Mouse (Mus musculus) lung, embryonic 14.5 days (tissue): ENCODE measurements at regions not wholly inside any gene's neighbourhood (a gene's known extent, or its start where the extent isn't known, plus 50 kb on each side); places are given as distances from the start of the nearest gene placed in this dataset.

Experiments used
- ATAC-seq: fragments of 200-750 bp; cut with Nextera tagmentation; 2 replicates; pipeline ENCODE4 v1.8.0; 2017; ENCODE audit warnings: mild to moderate bottlenecking, moderate TSS enrichment, moderate library complexity; ENCODE audit not compliant: insufficient read depth
- DNase-seq: peaks from one replicate; pipeline ENCODE4 v3.0.0-alpha.2; 2015
- H3K27ac ChIP-seq: fragments of 300-500 bp; sonication (generic); 2 replicates; pipeline ENCODE4 v1.5.1; 2014; ENCODE audit warnings: low read depth, mild to moderate bottlenecking, moderate library complexity
- H3K27me3 ChIP-seq: fragments of 300-500 bp; sonication (generic); 2 replicates; pipeline ENCODE4 v1.6.1; 2014; ENCODE audit warnings: low read length, control low read depth; ENCODE audit not compliant: insufficient read depth
- H3K36me3 ChIP-seq: fragments of 300-500 bp; sonication (generic); 2 replicates; pipeline ENCODE4 v1.6.1; 2014; ENCODE audit warnings: control low read depth; ENCODE audit not compliant: insufficient read depth
- H3K4me1 ChIP-seq: fragments of 300-500 bp; sonication (generic); 2 replicates; pipeline ENCODE4 v1.6.1; 2014; ENCODE audit warnings: antibody characterized with exemption, control low read depth; ENCODE audit not compliant: insufficient read depth
- H3K4me2 ChIP-seq: fragments of 300-500 bp; sonication (generic); 2 replicates; pipeline ENCODE4 v1.6.1; 2014; ENCODE audit warnings: mild to moderate bottlenecking
- H3K4me3 ChIP-seq: fragments of 300-500 bp; sonication (generic); 2 replicates; pipeline ENCODE4 v1.5.1; 2014; ENCODE audit warnings: low read depth, low read length
- H3K9ac ChIP-seq: fragments of 300-500 bp; sonication (generic); 2 replicates; pipeline ENCODE4 v1.6.1; 2014
- H3K9me3 ChIP-seq: fragments of 300-500 bp; sonication (generic); 2 replicates; pipeline ENCODE4 v1.6.1; 2016; ENCODE audit warnings: low read depth, low read length, control low read depth
- CTCF ChIP-seq: IDR thresholded peaks from 2 replicates; pipeline ENCODE4 v1.5.1; 2016; ENCODE audit warnings: antibody characterized with exemption, low read depth
- WGBS: fragments of 180-500 bp; shearing (Covaris S2); extraction: QIAGEN DNeasy Blood & Tissue Kit; methylation state at CpG from one replicate; pipeline ENCODE4 v1.1.7; 2014; 5-methylcytosine and 5-hydroxymethylcytosine counted together

DNA sequence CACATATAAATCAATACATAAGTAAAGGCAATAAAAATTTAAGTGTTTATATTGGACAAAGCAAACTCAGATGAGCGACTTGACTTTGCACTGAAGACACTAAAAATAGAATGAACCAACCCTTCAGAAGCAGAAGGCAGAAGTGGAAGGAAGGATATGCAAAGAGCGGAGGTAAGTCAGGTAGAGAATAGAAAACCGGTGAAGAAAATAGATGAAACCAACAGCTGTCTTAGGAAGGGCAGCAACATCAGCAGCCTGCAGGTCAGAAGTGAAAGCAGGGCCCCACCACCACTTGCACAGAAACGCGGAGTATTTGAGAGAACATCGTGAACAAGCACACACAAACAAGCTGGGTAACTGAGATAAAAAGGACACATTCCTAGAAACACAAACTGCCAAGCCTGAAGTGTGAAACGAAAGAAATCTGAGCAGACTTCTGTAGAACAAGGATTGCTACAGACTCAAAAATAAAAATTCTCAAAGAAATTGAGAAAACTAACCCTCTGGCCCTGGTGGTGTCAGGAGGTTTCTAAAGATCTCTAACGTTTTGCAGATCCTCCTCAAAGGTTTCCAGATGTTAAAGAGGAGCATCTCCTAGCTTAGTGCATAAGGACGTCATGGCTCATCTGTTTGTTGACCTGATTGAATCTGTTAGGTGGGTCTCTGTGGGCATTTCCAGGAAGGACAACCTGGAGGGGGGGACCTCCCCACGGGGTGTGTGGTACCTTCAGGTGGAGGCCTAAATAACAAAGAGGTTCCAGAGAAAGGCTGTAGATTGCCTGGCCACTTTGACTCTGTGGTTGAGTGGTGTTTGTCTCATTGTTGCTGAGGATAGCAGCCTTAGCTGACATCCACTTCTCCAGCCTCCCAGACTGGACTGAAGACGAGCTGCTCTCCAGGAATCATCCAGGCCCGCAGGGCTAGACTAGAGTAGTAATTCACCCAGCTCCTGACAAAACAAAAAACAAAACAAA, 252.0 kb downstream of the Rplp1 start:
- Histone ChIP-seq H3K4me2 (no peak overlapping the region), H3K4me3 (no peak overlapping the region), H3K27ac (no peak overlapping the region), H3K9me3 (no peaks in the 10 kb centered on the region), H3K36me3 (no peaks in the 10 kb centered on the region), H3K27me3 (no peaks in the 10 kb centered on the region), H3K9ac (no peak overlapping the region), H3K4me1 (no peaks in the 10 kb centered on the region)
- 50% methylated on average over 12 of the region's 12 CpGs for WGBS
- TF ChIP-seq CTCF: no peak
- ATAC-seq (no peak), DNase-seq (peak; percentile 8)

DNA sequence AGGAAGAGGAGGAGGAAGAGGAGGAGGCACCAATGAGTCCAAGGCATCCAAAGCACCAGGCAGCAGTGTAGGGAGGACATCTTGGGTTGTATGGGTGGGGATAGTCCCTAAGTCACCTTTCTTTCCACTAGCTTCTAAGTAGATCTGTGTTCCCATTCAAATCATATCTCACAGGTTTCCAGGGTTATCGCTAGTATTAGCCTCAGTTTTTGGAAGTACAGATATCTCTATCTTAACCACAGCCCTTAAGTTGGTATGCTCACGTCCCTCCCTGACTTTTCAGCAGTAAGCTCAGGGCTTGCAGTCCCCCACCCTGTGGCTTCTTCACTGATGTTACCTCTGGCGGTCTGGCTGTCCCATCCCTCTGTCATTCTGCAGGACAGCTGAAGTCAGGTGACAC, 254.2 kb downstream of the Rplp1 start:
- no peak overlapping the region for H3K4me3 ChIP-seq
- H3K27me3 ChIP-seq: no peaks in the 10 kb centered on the region
- no peak overlapping the region for H3K4me2 ChIP-seq
- DNase-seq (no peak), ATAC-seq (no peak)
- H3K9ac ChIP-seq: no peak overlapping the region
- no peaks in the 10 kb centered on the region for H3K36me3 ChIP-seq
- H3K27ac ChIP-seq: no peak overlapping the region
- 75% methylated on average over 3 of the region's 3 CpGs for WGBS
- TF ChIP-seq CTCF: no peak
- no peaks in the 10 kb centered on the region for H3K9me3 ChIP-seq
- peaks cover 4% of the 10 kb centered on the region; the same call in 1 of the 2 replicates for H3K4me1 ChIP-seq

GRCm38 (mm10) chr9:61657996-61658395, 256.3 kb downstream of the Rplp1 start:
- H3K9ac ChIP-seq: no peak overlapping the region
- WGBS: 80% methylated on average over 8 of the region's 8 CpGs

DNA sequence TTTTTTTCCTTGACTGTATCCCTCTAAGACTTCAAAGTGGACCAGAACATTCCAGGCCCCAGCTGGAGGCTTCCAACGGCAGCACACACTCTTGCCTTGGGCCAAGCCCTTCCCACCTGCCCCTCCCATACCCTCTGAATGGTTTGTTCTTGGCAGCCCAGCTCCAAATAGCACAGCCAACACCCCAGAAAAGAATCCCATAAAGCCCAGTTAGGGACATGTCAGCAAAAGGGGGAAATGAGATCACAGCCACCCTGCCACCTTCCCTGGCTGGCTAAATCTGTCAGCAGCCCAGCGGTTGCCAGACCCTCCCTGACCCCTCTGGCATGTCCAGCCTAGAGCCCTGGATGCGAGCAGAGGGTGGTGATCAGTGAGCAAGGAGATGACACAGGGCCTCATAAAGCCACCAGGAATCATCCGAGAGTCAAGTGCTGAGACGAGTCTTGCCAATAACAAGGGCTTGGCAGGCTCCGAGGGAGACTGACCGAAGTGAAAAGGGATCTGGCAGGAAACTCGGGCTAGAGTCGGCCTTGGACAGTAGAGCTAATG, 258.8 kb downstream of the Rplp1 start:
- Histone ChIP-seq H3K4me2 (no peak overlapping the region), H3K27ac (no peak overlapping the region), H3K4me1 (peaks cover 4% of the 10 kb centered on the region; the same call in 1 of the 2 replicates), H3K9me3 (no peaks in the 10 kb centered on the region), H3K4me3 (no peak overlapping the region), H3K36me3 (no peaks in the 10 kb centered on the region), H3K9ac (no peak overlapping the region), H3K27me3 (no peaks in the 10 kb centered on the region)
- ATAC-seq (peak; percentile 84), DNase-seq (peak; percentile 62)
- WGBS: 41% methylated on average over 9 of the region's 9 CpGs
- TF ChIP-seq CTCF: no peak

More at GRCm38 (mm10) chr9:61657996-61658395, 256.3 kb downstream of the Rplp1 start:
- no peaks in the 10 kb centered on the region for H3K9me3 ChIP-seq
- no peaks in the 10 kb centered on the region for H3K36me3 ChIP-seq
- H3K4me1 ChIP-seq: peaks cover 4% of the 10 kb centered on the region; the same call in 1 of the 2 replicates
- ATAC-seq (no peak), DNase-seq (no peak)
- no peak overlapping the region for H3K4me3 ChIP-seq
- no peaks in the 10 kb centered on the region for H3K27me3 ChIP-seq
- no peak for TF ChIP-seq CTCF
- H3K27ac ChIP-seq: no peak overlapping the region
- H3K4me2 ChIP-seq: no peak overlapping the region

DNA sequence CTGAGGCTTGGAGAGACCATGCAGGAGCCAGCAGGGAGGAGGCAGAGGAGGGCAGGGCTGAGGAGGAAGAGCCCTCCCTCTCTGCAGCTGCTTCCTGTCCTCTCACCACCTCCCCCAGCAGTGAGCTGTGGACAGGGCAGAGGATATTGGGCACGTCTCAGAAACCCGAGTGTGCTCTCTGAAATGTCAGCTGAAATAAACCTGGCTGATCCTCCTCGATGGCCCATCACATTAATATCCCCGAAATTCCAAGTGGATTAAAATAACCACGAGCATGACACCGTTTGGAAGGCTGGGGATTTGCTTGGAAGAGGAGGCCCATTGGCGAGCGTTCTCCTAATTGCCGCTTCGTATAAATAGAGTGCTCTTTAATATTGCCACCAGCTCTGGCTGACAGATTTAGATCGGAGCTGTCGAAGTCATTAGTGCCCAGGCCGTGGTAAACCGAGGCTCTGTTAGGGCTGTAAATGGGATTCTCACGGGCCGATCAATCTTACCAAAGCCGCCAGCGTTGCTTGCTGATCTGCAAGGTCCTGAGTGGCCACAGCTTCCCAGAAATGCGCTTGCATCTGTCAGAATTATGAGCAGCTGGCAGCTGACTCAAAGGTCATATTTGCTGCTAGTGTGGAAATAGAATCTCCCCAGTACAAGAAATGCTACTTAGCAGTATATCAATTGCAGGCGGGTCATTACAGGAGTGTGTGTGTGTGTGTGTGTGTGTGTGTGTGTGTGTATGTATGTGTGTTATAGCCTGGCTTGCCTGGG, 268.5 kb downstream of the Rplp1 start:
- H3K9me3 ChIP-seq: no peaks in the 10 kb centered on the region
- peak overlapping the region; percentile 45 for H3K4me2 ChIP-seq
- no peaks in the 10 kb centered on the region for H3K27me3 ChIP-seq
- H3K9ac ChIP-seq: 0 out of 2 replicates have a peak overlapping the region, but pooled peaks have one; percentile 15
- H3K36me3 ChIP-seq: no peaks in the 10 kb centered on the region
- ATAC-seq (peak; percentile 73; the same call in 1 of the 2 replicates), DNase-seq (peak; percentile 72)
- no peak overlapping the region for H3K4me3 ChIP-seq
- TF ChIP-seq CTCF: no peak
- H3K27ac ChIP-seq: no peak overlapping the region; the same call in 1 of the 2 replicates
- 36% methylated on average over 20 of the region's 20 CpGs for WGBS
- H3K4me1 ChIP-seq: peaks cover 3% of the 10 kb centered on the region; the same call in 1 of the 2 replicates

GRCm38 (mm10) chr9:61640739-61641138, 268.6 kb downstream of the Tle3 start:
- H3K9ac ChIP-seq: no peak overlapping the region
- no peak overlapping the region for H3K4me3 ChIP-seq
- no peaks in the 10 kb centered on the region for H3K36me3 ChIP-seq
- 84% methylated on average over 3 of the region's 3 CpGs for WGBS
- H3K4me1 ChIP-seq: peaks cover 3% of the 10 kb centered on the region; the same call in 1 of the 2 replicates
- H3K27ac ChIP-seq: no peak overlapping the region
- no peak for DNase-seq
- TF ChIP-seq CTCF: no peak
- H3K4me2 ChIP-seq: no peak overlapping the region
- ATAC-seq: no peak
- H3K27me3 ChIP-seq: no peaks in the 10 kb centered on the region
- H3K9me3 ChIP-seq: no peaks in the 10 kb centered on the region

GRCm38 (mm10) chr9:61638908-61639307, 266.7 kb downstream of the Tle3 start:
- H3K9me3 ChIP-seq: no peaks in the 10 kb centered on the region
- no peak overlapping the region for H3K9ac ChIP-seq
- DNase-seq (no peak), ATAC-seq (no peak)
- no peak overlapping the region for H3K4me2 ChIP-seq
- H3K4me3 ChIP-seq: no peak overlapping the region
- no peaks in the 10 kb centered on the region for H3K27me3 ChIP-seq
- no peak for TF ChIP-seq CTCF
- H3K4me1 ChIP-seq: no peaks in the 10 kb centered on the region
- no peaks in the 10 kb centered on the region for H3K36me3 ChIP-seq
- no peak overlapping the region for H3K27ac ChIP-seq
- WGBS: 83% methylated on average over 11 of the region's 11 CpGs
